Mouse (Mus musculus) ES-E14 (cell line): Measurements from ENCODE around the gene Foxn3. TPM values are rescaled to one million over a fixed set of nuclear protein-coding genes. Genes with fewer than 3 reads are reported as not detected.

Experiments
- DNase-seq: peaks from one replicate; pipeline ENCODE4 v3.0.0-alpha.2; 2013; ENCODE audit warnings: low read depth, low spot score
- H3K27ac ChIP-seq: 2 replicates; pipeline ENCODE4 v1.5.1; 2012; ENCODE audit warnings: low read depth, mild to moderate bottlenecking, low read length, moderate library complexity, mixed read lengths; ENCODE audit not compliant: poor library complexity, insufficient read depth, severe bottlenecking
- H3K36me3 ChIP-seq: 2 replicates; pipeline ENCODE4 v1.6.1; 2012; ENCODE audit warnings: mild to moderate bottlenecking, low read length, moderate library complexity, mixed read lengths; ENCODE audit not compliant: control insufficient read depth, poor library complexity, insufficient read depth, severe bottlenecking
- H3K4me1 ChIP-seq, 2 experiments: fragments of 150-350 bp in 1 of 2; sonication (generic) in 1 of 2; 2 replicates each; pipeline ENCODE4 v1.6.1; 2012; ENCODE audit warnings: low read length in 2 of 2, mild to moderate bottlenecking in 1 of 2, mixed read lengths in 1 of 2; ENCODE audit not compliant: control insufficient read depth in 2 of 2, insufficient read depth in 2 of 2, poor library complexity in 1 of 2
- H3K4me3 ChIP-seq, 2 experiments: fragments of 150-350 bp in 1 of 2; sonication (generic) in 1 of 2; 2 replicates each; pipeline ENCODE4 v1.5.1; 2012; ENCODE audit warnings: low read length in 2 of 2, low read depth in 1 of 2, mild to moderate bottlenecking in 1 of 2, mixed read lengths in 1 of 2; ENCODE audit not compliant: insufficient read depth in 1 of 2, poor library complexity in 1 of 2, severe bottlenecking in 1 of 2
- H3K9ac ChIP-seq: 2 replicates; pipeline ENCODE4 v1.6.1; 2012; ENCODE audit warnings: low read depth, mild to moderate bottlenecking, low read length, mixed read lengths; ENCODE audit not compliant: poor library complexity, insufficient read depth, severe bottlenecking
- H3K9me3 ChIP-seq: fragments of 150-350 bp; sonication (generic); 2 replicates; pipeline ENCODE4 v1.6.1; 2012; ENCODE audit warnings: low read depth, mild to moderate bottlenecking, low read length; ENCODE audit not compliant: control insufficient read depth, insufficient read depth
- CHD2 ChIP-seq: IDR thresholded peaks from 2 replicates; pipeline ENCODE4 v1.6.1; 2014; ENCODE audit warnings: mild to moderate bottlenecking, low read depth, low read length, inconsistent platforms
- HCFC1 ChIP-seq: IDR thresholded peaks from 2 replicates; pipeline ENCODE4 v1.6.1; 2012; ENCODE audit warnings: low read length, inconsistent platforms, borderline replicate concordance; ENCODE audit not compliant: insufficient read depth
- MAFK ChIP-seq: IDR thresholded peaks from 2 replicates; pipeline ENCODE4 v1.6.1; 2014; ENCODE audit warnings: mild to moderate bottlenecking, low read depth, low read length, inconsistent platforms; ENCODE audit not compliant: insufficient read depth
- ZC3H11A ChIP-seq: IDR thresholded peaks from 2 replicates; pipeline ENCODE4 v1.6.1; 2012; ENCODE audit warnings: low read depth, mild to moderate bottlenecking, inconsistent platforms, low read length, borderline replicate concordance
- ZNF384 ChIP-seq: IDR thresholded peaks from 2 replicates; pipeline ENCODE4 v1.6.1; 2012; ENCODE audit warnings: low read depth, low read length, inconsistent platforms
- in situ Hi-C, 2 experiments: fragments of 600-800 bp; cut with MboI; formaldehyde crosslinking; loops; one replicate each; pipeline ENCODE4 v1.15.1; 2025; ENCODE audit warnings: low sequenced_read_pairs in 2 of 2, inconsistent platforms in 1 of 2; ENCODE audit not compliant: unreplicated experiment in 2 of 2
- total RNA-seq: library from RNA; depleted of rRNA; stranded (reverse); fragments of 300-350 nt; gene quantifications from 2 replicates; pipeline ENCODE4 v1.2.3, GENCODE M21; 2012

The Foxn3 gene
- total RNA-seq, 1 experiment = 34.6 TPM

- Histone ChIP-seq H3K9me3 (no peaks in the 10 kb centered on the region), H3K4me1 (peaks cover 0 to 9% of the 10 kb centered on the region in 2 experiments; a peak in 1 of 4 replicates), H3K36me3 (peaks cover 2% of the 10 kb centered on the region; the same call in 1 of the 2 replicates), H3K4me3 (no peak overlapping the region), H3K27ac (no peak overlapping the region), H3K9ac (no peak overlapping the region)
- TF ChIP-seq HCFC1 (no peak), MAFK (no peak), ZC3H11A (no peak), ZNF384 (no peak), CHD2 (no peak)
- DNase-seq = no peak
- in situ Hi-C loops = no loop called here
These were observed 301.2 kb downstream of the Foxn3 start for GRCm38 (mm10) chr12:99262066-99262599.

- in situ Hi-C loops = no loop called here
- TF ChIP-seq ZC3H11A = no peak
- H3K36me3 ChIP-seq = no peaks in the 10 kb centered on the region
- no peak for DNase-seq
- no peak overlapping the region for H3K4me3 ChIP-seq
- H3K4me1 ChIP-seq = peaks cover 0 to 9% of the 10 kb centered on the region in 2 experiments; a peak in 1 of 4 replicates
- no peak overlapping the region for H3K27ac ChIP-seq
- no peaks in the 10 kb centered on the region for H3K9me3 ChIP-seq
- no peak overlapping the region for H3K9ac ChIP-seq
These were observed 303.2 kb downstream of the Foxn3 start for GRCm38 (mm10) chr12:99260171-99260570.

- Histone ChIP-seq H3K36me3 (no peaks in the 10 kb centered on the region), H3K9ac (no peak overlapping the region), H3K4me3 (no peak overlapping the region), H3K4me1 (peaks cover 0 to 9% of the 10 kb centered on the region in 2 experiments; a peak in 1 of 4 replicates), H3K27ac (no peak overlapping the region), H3K9me3 (no peaks in the 10 kb centered on the region)
- in situ Hi-C loops = no loop called here
- no peak for DNase-seq
- no peak for TF ChIP-seq HCFC1
- no peak for TF ChIP-seq ZC3H11A
- TF ChIP-seq MAFK = no peak
- TF ChIP-seq ZNF384 = no peak
- TF ChIP-seq CHD2 = no peak
These were observed 305.8 kb downstream of the Foxn3 start for GRCm38 (mm10) chr12:99257570-99257969.

GRCm38 (mm10) chr12:99256997-99257396 is 306.4 kb downstream of the Foxn3 start:
- in situ Hi-C loops = no loop called here
- TF ChIP-seq ZC3H11A = no peak

GRCm38 (mm10) chr12:99256463-99256862 is 306.9 kb downstream of the Foxn3 start:
- TF ChIP-seq HCFC1 (no peak), CHD2 (no peak), ZNF384 (no peak), ZC3H11A (no peak), MAFK (no peak)
- Histone ChIP-seq H3K9ac (no peak overlapping the region), H3K27ac (no peak overlapping the region), H3K4me1 (peaks cover 0 to 9% of the 10 kb centered on the region in 2 experiments; a peak in 1 of 4 replicates), H3K4me3 (no peak overlapping the region), H3K9me3 (no peaks in the 10 kb centered on the region), H3K36me3 (no peaks in the 10 kb centered on the region)
- in situ Hi-C loops = no loop called here
- DNase-seq = no peak

More at GRCm38 (mm10) chr12:99256997-99257396, 306.4 kb downstream of the Foxn3 start:
- peaks cover 0 to 9% of the 10 kb centered on the region in 2 experiments; a peak in 1 of 4 replicates for H3K4me1 ChIP-seq
- no peak overlapping the region for H3K9ac ChIP-seq
- no peak overlapping the region for H3K27ac ChIP-seq
- DNase-seq = no peak
- no peak overlapping the region for H3K4me3 ChIP-seq
- H3K36me3 ChIP-seq = no peaks in the 10 kb centered on the region
- H3K9me3 ChIP-seq = no peaks in the 10 kb centered on the region
